Mouse (Mus musculus) C2C12 (cell line): ENCODE data around the gene Icosl.

ENCODE experiments used
- CEBPB ChIP-seq: IDR thresholded peaks from one replicate; pipeline ENCODE4 v1.6.1; 2011; ENCODE audit warnings: low read depth, mild to moderate bottlenecking, control low read depth, moderate library complexity
- CTCF ChIP-seq: IDR thresholded peaks from one replicate; pipeline ENCODE4 v1.5.1; 2011; ENCODE audit not compliant: control insufficient read depth, insufficient read depth, insufficient read length
- FOSL1 ChIP-seq: IDR thresholded peaks from one replicate; pipeline ENCODE4 v1.8.0; 2011; ENCODE audit warnings: mild to moderate bottlenecking, low read length; ENCODE audit not compliant: poor library complexity, insufficient read depth, severe bottlenecking
- MAX ChIP-seq: IDR thresholded peaks from one replicate; pipeline ENCODE4 v1.6.1; 2011; ENCODE audit warnings: mild to moderate bottlenecking, control low read depth
- MYOG ChIP-seq: IDR thresholded peaks from one replicate; pipeline ENCODE4 v1.6.1; 2011; ENCODE audit not compliant: control insufficient read depth, insufficient read length; ENCODE audit errors: extremely low read depth
- USF1 ChIP-seq: IDR thresholded peaks from one replicate; pipeline ENCODE4 v1.6.1; 2011; ENCODE audit warnings: low read depth, mild to moderate bottlenecking, control low read depth, moderate library complexity

DNA sequence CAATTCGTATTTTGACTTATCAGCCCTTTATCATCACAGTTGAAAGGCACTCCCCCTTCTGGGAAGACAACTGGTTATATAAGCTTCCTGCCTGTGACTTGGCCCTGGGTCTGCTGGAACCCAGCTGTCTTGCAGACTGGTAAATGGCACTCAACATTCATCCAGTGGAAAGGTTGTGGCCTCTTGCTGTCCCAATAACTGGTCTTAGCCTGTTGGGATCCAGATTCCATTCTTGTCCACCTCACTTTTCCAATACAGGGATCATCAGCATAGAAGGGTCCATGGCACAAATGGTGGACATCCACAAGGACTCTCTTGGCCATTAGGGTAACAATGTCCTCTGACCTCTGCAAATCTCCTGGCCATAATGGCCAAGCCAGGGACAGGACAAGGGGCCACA is 15.0 kb downstream of the Icosl start:
- no peak for TF ChIP-seq CTCF
- no peak for TF ChIP-seq USF1
- TF ChIP-seq CEBPB, result no peak
- no peak for TF ChIP-seq FOSL1
- TF ChIP-seq MYOG, result no peak
- no peak for TF ChIP-seq MAX
